Mouse (Mus musculus) urinary bladder, postnatal 10 days (tissue): Measurements from ENCODE around the gene Ldlr.

Experiments used
- DNase-seq: peaks from one replicate; pipeline ENCODE4 v3.0.0; 2022; ENCODE audit warnings: low spot score

The Ldlr gene

GRCm38 (mm10) chr9:21725224-21726121, 2.2 kb downstream of the Ldlr start:
- DNase-seq = no peak

GRCm38 (mm10) chr9:21726218-21726975, 3.1 kb downstream of the Ldlr start:
- no peak for DNase-seq

GRCm38 (mm10) chr9:21728261-21728832, 5.1 kb downstream of the Ldlr start:
- DNase-seq = no peak

GRCm38 (mm10) chr9:21729264-21729663, 6.0 kb downstream of the Ldlr start:
- no peak for DNase-seq

GRCm38 (mm10) chr9:21732288-21732687, 9.0 kb downstream of the Ldlr start:
- no peak for DNase-seq

- no peak for DNase-seq
Observed at GRCm38 (mm10) chr9:21733446-21733845, 10.2 kb downstream of the Ldlr start.

GRCm38 (mm10) chr9:21733989-21734388, 10.7 kb downstream of the Ldlr start:
- DNase-seq = no peak

- DNase-seq = no peak
Observed at GRCm38 (mm10) chr9:21735126-21735525, 11.8 kb downstream of the Ldlr start.

GRCm38 (mm10) chr9:21736580-21736979, 13.3 kb downstream of the Ldlr start:
- no peak for DNase-seq

- DNase-seq = no peak
Observed at GRCm38 (mm10) chr9:21737188-21737587, 13.9 kb downstream of the Ldlr start.

GRCm38 (mm10) chr9:21738776-21739175, 15.5 kb downstream of the Ldlr start:
- no peak for DNase-seq

- DNase-seq = no peak
Observed at GRCm38 (mm10) chr9:21740427-21740826, 17.1 kb downstream of the Ldlr start.

- DNase-seq = no peak
Observed at GRCm38 (mm10) chr9:21741514-21741913, 18.2 kb downstream of the Ldlr start.

- DNase-seq = no peak
Observed at GRCm38 (mm10) chr9:21747238-21747774, 24.0 kb downstream of the Ldlr start.

GRCm38 (mm10) chr9:21748033-21748432, 24.8 kb downstream of the Ldlr start:
- DNase-seq = no peak

- DNase-seq = no peak
Observed at GRCm38 (mm10) chr9:21748491-21748890, 25.2 kb downstream of the Ldlr start.

GRCm38 (mm10) chr9:21749382-21750118, 26.3 kb downstream of the Ldlr start:
- DNase-seq = no peak

- DNase-seq = no peak
Observed at GRCm38 (mm10) chr9:21750370-21750769, 27.1 kb downstream of the Ldlr start.

GRCm38 (mm10) chr9:21751347-21751746, 28.1 kb downstream of the Ldlr start:
- DNase-seq = no peak

- DNase-seq = no peak
Observed at GRCm38 (mm10) chr9:21752252-21752792, 29.0 kb downstream of the Ldlr start.

GRCm38 (mm10) chr9:21754003-21754402, 30.7 kb downstream of the Ldlr start:
- DNase-seq = no peak
